Mouse (Mus musculus): ENCODE measurements around the gene Gm28042. TPM values are rescaled to one million over a fixed set of nuclear protein-coding genes. Genes with fewer than 3 reads are reported as not detected.

The Gm28042 gene
- 1 to 10 TPM in 1 of 2 experiments, under 1 TPM in 1; 0.16 to 1.9 TPM for polyA plus RNA-seq (2012; fragmentation: generic; extraction: Trizol)

GRCm38 (mm10) chr2:120026984-120027949 is at the start of gene Gm28042, which contains the start of gene Jmjd7:
TSS of gene Gm28042 (plus strand) at chr2:120027493.
TSS of gene Jmjd7 (plus strand) at chr2:120027483.

GRCm38 (mm10) chr2:120032726-120033467 is 5.6 kb downstream of the Gm28042 start, which contains the start of gene Pla2g4b:
TSS of gene Pla2g4b (plus strand) at chr2:120033417.

Other genes starting within 250 kb of the Gm28042 start
- 10 to 100 TPM in 1 of 2 experiments, 1 to 10 TPM in 1; 6.8 to 12.2 TPM for gene Rpap1, start 240.0 kb upstream of the Gm28042 start, polyA plus RNA-seq (2012; fragmentation: generic; extraction: Trizol)
- gene Tyro3, start 229.8 kb upstream of the Gm28042 start, polyA plus RNA-seq (2012; fragmentation: generic; extraction: Trizol): 1 to 10 TPM; 5.6 to 7.1 TPM
- 1 to 10 TPM in 1 of 2 experiments, under 1 TPM in 1; 0.19 to 1.3 TPM for gene Mga, start 130.3 kb upstream of the Gm28042 start, polyA plus RNA-seq (2012; fragmentation: generic; extraction: Trizol)
- gene Mapkbp1, start 54.8 kb upstream of the Gm28042 start, polyA plus RNA-seq (2012; fragmentation: generic; extraction: Trizol): 1 to 10 TPM in 1 of 2 experiments, under 1 TPM in 1; 0.89 to 8.1 TPM
- 1 to 10 TPM; 7.5 to 9.5 TPM for gene Jmjd7, start within 50 bp of the Gm28042 start, polyA plus RNA-seq (2012; fragmentation: generic; extraction: Trizol)
- under 1 TPM; 0.01 to 0.83 TPM for gene Pla2g4b, start 5.9 kb downstream of the Gm28042 start, polyA plus RNA-seq (2012; fragmentation: generic; extraction: Trizol)
- 10 to 100 TPM in 1 of 2 experiments, 1 to 10 TPM in 1; 6.5 to 15.9 TPM for gene Ehd4, start 127.1 kb downstream of the Gm28042 start, polyA plus RNA-seq (2012; fragmentation: generic; extraction: Trizol)
- gene Pla2g4e, start 217.8 kb downstream of the Gm28042 start, polyA plus RNA-seq (2012; fragmentation: generic; extraction: Trizol): not detected